Mouse (Mus musculus) lung, postnatal 36 days (tissue): ENCODE results near the gene Mymk.

Experiments
- DNase-seq: peaks from one replicate; pipeline ENCODE4 v3.0.0; 2022; ENCODE audit warnings: mixed read lengths

Mymk gene

DNA sequence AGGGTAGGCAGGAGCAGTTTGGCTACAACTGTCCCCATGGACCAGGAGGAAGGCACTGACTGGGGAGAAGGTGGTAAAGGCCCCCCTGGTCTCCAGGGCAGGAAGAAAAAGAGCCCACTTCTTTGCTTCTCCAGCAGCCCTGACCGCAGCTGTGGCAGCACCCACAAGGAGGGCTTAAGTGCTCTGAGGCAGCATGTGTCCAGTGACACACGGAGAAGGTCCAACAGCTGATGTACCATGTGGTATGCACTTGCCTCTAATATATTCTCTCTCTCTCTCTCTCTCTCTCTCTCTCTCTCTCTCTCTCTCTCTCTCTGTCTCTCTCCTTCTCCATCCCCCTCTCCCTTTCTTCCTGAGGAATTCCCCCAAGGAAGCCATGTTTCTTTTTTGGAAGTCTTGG, at the start of gene Mymk:
Gene Mymk, minus strand, starts transcription at position 202 of the 400 bp plus-strand sequence.
- no peak for DNase-seq

DNA sequence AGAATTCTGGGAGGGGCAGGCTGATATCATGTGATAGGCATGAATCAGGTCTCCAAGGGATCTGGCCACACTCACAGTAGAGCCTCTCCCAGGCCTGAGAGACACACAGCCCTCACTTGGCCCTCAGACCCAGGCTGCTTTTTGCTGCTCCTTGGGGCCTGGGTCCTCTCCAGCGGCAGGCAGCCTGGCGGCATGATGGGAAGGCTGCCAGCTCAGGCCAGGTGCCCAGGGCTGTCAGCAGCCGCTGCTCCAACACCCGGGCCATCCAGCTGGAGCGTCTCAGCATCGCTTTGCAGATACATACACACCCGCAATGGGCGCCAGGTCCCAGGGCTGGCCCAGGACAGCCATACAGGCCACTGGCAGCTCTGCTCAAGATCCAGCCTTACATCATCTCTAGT, 48.3 kb upstream of the Mymk start:
- peak; percentile 68 for DNase-seq

DNA sequence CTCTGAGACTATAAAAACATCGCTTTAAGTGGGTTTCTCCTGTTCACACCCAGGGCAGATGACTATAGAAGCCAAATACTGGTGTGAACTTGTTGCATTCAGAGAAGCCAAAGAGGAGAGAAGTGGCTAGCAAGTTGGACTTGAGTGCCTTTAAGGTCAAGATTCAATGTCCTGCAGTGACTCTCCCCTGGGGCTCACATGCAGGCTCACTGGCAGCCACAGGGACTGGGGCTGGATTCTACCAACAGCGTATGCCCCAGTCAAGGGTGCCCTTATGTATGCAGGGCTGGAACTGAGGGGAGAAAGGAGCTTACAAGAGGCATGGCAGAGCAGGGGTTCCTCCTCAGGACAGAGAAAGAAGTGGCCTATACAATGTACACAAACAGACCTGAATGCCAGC, 47.8 kb upstream of the Mymk start:
- no peak for DNase-seq

DNA sequence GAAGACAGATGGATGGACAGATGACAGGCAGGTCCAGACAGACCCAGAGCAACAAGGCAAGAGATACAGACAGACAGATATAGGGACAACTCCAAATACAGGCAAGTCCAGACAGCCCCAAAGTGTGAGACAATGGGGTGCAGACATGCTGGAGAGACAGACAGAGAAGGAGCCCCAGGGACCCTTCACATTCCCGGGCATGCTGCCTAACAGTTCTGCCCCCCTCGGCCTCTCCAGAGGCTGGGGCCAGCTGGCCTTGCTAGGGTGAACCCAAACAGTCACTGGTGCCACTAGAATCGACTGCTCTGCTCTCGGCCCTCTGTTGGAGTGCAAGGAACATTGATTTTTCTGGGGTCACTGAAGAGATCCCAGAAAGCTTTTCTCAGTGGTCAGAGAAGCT, 46.5 kb upstream of the Mymk start:
- no peak for DNase-seq

DNA sequence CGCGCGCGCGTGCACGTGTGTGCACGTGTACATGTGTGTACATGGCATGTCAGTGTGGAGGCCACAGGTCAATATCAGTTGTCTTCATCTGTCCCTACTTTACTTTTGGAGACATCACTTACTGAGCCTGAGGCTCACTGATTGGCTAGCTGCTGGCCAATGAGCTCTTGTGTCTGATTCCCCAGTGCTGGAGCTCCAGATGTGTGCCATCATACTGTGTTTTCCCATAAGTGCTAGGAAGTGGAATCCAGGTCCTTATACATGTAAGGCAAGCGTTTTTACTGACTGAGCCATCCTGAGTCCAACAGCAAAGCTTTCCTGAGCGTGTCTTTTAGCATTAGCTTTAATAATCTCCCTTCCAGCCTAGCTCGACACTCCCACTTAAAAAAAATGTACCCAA, 42.2 kb upstream of the Mymk start:
- DNase-seq: no peak

DNA sequence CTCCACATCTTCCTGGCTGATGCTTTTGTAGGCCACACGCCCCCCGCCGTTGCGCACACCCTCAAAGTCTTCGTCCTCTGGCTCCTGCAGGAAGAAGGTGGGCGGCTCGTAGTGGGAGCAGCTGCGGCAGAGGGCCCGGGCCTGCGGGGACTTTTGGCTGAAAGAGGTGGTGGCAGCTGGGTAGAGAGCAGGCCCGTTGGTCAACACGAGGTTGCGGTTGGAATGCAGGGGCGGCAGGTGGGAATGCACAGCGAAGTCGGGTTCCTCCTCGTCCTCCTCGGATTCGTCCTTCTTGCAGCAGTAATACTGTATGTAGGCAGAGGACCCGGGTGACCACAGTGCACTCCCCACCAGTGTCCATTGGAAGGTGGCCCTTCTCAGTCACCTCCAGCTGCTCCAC, 40.6 kb upstream of the Mymk start:
- no peak for DNase-seq

DNA sequence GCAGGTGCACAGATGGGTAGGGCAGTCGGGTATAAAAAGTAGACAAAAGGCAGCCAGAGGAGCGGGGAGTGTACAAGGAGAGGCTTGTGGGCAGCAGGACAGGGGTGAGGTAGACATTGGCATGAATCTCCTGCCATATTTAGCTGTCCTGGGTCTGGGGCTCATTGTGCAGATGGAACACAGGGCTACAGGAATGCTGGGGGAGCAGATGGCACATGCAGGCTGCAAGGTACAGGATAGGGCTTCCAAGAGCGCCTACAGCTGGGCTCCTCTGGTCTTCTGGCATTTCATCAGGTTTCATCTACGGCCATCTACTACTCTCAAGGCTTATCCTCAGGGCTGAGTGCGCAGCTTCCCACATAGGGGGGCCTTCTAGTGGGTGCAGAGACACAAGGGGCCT, 37.1 kb upstream of the Mymk start:
- no peak for DNase-seq

DNA sequence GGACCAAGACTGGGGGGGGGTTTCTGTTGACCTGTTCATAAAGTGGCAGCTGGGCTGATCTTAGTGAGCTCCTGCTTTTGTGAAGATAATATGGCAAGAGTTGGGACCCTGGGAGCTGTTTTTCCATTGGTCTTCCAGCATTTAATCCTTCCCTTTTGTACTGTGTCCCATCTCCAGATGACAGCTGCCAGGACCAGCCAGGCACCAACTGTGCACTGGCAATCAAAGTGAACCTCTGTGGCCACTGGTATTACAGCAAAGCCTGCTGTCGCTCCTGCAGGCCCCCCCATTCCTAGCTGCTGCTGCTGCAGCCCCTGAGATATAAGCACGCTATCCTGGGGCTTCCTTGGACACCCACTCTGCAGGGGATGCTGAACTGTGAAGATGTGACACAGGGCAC, 36.2 kb upstream of the Mymk start:
- no peak for DNase-seq

DNA sequence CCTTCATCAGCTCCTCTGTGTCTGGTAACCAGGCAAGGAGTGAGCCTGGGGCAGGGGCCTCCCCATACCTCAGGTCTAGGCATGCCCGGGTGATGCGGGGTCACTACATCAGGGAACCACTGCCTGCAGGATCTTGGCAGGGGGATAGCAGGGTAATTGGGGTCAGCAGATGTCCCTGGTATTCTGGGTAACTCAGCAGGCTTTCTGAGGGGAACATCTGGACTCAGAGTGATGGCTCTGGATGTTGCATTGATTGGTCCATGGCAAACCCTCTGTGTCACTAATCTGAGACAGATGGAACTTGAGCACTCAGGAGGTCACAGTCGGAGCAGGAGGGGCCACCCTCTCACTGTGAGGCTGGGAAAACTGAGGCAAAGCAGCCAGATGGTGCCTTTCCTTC, 34.8 kb upstream of the Mymk start:
- DNase-seq: no peak

DNA sequence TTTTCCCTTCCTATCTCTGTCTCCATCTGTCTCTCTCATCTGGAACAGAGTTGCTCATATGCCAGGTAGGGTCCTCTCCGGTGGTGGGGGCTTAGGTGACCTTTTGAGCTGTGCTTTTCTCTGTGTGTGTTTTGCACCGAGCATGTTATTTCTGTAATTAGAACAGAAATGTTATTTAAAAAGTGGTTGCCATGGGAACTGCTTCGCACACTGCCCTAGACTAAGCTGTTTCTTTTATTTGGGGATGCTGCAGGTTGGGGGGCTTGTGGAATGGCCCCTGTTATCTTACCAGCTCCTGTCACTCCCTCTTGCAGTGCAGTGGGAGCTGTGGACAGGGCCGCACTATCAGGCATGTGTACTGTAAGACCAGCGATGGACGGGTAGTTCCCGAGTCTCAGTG, 31.6 kb upstream of the Mymk start:
- DNase-seq: no peak

DNA sequence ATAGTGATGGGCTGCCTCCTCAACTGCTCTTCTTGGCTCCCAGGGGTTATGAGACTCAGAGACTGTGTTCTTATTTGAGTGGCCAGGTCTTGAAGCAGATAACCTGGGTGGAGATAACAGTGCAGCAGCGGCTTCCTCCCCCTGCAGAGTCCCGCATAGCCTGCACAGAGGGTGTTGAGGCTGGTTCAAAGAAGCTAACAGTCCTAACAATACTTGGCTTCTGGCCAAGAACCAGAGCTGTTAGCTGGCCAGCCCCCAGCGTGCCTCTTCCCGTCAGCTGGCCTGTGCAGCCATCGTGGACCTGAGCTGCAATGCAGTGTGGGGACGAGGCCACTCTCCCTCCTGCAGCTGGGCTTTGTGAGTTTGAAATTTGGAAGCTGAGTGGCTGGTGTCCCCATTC, 25.8 kb upstream of the Mymk start:
- peak; percentile 79 for DNase-seq

DNA sequence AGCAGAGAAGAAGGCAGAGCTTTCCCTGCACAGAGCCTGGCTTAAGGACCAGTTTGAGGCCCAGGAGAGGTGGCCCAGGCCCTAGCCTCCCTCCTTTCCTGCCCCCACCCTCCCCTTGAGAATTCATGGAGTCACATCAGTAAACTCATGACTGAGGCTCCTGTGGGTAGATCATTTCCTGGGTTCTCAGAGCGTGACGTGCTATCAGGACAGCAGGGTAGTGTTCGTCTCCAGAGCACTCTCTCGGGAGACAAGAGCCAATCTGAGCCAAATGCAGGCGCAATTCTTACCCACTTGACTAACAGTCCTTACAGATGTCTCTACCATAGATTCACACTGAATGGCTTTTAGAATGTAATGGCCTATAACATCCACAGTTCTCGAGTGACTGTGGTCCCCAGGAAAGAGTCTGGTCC, 25.3 kb upstream of the Mymk start:
- peak; percentile 15 for DNase-seq

DNA sequence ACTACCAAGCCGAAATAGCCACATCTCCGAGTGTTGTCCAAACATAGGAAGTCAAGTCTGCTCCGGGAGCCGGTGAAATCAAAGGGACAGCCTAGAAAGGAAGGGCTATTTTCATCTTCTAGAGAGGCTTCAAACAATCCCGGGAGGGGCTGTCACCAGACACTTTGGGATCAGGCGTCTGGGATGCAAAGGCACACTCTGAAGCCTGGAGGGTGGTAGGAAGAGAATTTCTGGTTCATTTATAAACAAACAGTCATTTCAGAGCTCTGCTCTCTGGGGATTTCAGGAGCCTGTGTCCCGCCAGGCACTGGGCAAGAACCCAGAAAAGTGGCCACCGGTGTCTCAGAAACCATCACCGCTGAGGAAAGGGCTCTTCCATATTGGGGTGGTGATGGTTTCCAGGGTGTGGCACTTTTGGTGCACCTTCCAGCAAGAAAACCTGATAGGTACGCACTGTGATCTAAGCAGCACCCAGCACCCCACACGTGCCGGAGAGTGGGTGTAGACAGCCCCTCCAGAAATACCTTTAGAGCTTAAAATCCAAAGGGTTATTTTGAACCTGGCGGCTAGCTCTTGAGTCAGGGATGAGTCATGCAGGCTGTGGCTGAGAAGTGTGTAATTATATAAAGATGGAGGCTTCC, 24.5 kb upstream of the Mymk start:
- peak; percentile 74 for DNase-seq

DNA sequence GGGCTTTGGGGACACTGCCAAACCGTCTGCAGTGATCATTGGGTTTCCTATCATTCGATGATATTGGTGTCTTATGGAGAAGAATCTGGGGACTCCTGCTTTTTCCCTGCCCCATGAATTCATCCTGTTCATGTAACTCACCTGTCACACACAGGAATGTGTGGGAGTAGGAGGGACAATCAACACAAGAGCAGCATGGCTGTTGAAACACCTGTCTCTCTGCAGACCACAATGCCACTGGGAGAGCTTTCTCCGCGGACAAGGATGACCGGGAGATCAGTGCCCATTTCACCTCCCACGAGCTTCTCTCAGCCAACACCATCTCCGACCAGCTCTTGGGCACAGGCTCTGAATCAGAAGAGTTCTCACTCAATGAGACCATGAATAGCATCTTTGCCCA, 23.2 kb upstream of the Mymk start:
- DNase-seq: no peak

DNA sequence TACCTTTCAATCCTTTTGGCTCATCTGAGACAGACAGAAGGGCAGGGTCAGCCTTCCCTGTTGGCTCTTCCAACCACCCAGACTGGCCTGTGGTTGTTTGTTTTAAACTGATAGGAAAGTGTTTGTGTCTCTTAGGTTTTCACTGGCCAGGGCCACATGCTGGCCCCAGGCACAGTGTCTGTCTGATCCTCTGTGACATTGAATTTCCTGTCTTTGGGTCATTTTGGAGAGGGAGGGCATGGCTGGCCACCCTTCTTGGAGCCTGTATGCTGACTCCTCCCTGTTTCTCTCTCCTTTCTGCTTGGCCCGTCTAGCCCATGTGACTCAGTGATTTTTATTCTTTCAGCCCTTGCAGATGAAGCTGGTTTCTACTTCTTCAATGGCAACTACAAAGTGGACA, 17.3 kb upstream of the Mymk start:
- peak; percentile 52 for DNase-seq

DNA sequence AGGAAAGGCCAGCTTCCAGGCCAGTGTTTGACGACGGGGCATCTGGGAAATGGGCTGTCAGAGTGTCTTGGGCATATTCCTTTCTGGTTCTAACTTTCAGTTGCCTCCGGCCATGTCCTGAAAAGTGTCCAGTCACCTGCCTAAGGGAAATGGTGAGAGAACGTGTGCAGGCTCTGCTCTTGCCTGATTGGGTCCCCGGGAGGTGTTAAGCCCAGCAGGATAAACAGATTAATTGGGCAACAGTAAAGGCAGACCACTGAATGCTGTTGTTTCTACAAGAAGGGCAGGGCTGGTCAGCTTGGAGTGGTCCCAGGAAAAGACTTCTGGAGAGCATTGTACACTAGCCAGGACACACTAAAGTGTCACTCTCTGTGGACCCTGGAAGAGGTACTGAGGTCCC, 16.7 kb upstream of the Mymk start:
- DNase-seq: peak; percentile 33

DNA sequence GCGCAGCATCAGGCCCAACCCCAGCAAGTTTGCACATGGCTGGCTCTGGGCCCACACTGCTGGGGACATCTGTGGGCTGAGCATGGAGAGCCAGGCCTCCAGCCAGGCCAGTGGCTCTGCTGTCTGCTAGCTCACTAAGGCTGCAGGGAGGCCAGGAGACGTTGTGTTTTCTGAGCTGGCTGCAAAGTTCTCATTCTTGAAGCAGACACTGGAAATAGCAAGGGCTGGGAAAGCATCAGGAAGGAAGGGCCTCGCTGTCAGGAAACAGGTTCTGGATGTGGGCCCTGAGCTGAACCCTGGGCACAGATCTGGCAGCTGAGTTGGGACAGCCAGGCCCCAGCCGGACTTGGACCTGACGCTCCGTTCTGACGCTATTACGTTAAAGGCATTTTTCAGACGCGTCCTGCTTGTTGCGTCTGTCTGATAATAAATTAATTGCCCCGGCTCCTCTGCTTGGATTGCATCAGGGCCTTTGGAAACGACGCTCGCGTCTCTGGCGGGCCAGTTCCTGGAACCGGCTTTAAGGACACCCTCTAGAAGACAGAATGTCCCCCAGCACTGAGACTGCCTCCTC, 16.2 kb upstream of the Mymk start:
- DNase-seq: peak; percentile 88

DNA sequence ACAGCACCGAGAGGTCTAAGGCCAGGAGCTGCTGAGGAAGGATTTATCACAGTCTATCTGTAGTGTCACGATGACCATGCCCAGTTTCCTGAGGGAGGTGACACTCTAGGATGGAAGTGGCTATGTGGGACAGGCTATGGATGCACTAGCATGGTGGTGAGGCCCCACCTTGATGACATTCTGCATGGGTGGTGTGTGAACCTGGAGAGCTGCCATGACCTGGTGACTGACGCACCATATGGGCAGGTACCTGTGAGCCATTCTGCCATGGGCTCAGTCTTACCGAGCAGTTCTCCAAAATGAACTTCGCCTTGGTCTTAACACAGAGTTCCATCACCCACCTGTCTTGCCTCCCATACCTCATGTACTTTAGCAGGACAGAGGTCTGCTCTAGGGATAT, 15.6 kb upstream of the Mymk start:
- DNase-seq: no peak

DNA sequence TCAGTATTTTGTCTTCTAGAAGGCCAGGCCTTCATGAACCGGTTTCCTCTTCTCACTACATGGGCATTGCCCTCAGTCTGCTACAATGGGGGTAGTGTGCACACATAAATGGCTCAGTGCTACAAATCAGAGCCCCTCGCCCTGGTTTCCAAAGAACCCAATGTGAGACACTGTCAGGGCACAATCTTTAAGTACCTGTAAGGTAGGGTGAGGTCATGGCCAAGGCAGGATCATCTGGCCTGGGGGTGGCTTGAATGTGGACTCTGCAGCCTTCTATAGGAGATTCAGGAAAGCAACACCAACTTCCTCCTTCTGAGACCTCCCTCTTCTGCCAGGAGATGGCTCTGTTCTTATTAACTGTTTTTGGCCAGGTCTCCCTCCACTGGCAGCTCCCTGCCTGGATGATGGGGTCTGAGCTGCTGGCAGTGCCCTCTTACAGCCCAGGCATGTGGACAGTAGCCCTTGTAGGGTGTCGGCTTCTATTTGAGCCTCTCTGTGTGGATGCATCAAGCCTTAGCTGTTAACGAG, 14.6 kb upstream of the Mymk start:
- no peak for DNase-seq

DNA sequence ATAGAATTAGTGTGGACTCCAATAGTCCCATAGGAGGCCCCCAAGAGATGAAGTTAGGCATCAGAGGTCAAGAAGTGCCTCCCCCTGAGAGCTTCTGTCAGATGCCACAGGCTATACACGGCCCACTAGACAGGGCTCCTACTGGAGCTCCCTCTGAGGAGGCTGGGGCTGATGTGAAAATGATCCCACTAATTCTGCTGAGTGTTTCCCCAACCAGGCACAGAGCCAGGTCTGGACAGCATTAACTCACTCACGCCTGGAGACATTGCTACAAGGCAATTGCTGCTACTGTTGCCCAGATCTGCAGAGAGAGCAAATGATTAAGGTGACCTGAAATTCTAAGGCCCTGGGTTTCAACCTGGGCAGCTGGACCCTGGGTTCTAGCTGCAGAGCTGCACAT, 13.8 kb upstream of the Mymk start:
- DNase-seq: no peak

DNA sequence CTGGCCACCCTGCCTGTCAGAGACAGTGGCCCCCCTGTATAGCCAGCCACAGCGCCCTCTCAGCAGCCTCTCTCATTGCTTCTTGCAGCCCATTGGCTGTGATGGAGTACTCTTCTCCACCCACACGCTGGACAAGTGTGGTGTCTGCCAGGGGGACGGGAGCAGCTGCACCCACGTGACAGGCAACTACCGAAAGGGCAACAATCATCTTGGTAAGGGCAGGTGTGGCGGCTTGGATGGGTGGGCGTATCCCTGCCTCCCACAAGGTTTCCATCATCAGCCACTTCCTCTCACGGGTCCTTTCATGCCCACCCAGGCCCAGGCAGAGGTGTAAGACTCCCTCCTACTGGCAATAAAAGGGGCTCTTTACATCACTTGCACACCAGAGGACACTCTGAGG, 13.0 kb upstream of the Mymk start:
- no peak for DNase-seq

DNA sequence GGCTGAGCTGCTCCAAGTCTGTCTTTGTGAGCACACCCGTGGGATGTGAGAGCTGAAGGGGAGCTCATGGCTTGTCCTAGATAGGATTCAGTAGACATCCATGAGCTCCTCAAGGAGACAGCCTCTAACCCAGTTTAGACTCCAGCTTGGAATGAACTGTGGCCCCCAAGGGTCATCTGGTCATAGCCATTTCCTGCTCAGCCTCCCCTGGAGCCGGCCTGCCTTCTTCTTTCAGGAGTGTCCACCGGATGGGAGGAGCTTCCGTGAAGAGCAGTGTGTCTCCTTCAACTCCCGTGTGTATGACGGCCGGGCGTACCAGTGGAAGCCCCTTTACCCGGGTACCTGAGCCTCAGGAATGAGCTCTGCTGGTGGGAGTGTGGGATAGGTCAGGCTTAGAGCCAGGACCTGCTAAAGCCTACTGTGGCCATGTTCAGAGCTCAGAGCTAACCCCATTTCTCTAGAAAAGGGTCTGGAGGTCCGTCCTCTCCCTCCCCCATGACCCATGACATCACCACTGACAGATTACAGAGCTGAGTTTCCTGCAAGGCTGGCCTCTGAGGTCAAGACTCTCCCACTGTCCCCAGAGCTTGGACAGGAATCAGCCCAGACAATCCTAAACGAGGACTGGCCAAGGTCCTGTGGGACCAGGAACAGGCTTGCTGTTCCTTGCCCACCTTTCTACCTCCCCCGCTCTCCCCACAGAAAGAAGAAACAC, 11.9 kb upstream of the Mymk start:
- DNase-seq: peak; percentile 45

DNA sequence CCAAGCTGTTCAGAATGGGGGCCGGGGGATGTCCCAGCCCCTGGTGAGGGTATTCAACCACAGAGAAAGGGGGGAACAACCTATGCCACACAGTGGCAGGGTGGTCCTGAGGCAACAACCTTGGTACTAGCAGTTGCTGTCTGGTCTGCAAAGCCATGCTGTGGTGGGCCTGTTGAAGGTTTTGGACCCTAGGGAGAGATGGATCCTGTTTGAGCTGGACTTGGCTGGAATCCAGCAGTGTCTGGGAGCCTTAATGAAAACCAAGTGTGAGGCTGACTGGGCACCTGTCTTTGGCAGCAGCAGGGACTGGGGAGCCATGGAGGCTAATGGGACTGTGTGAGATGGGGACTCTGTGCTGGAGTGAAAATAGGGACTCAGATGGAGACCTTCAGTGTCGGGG, 7.7 kb upstream of the Mymk start:
- peak; percentile 54 for DNase-seq

DNA sequence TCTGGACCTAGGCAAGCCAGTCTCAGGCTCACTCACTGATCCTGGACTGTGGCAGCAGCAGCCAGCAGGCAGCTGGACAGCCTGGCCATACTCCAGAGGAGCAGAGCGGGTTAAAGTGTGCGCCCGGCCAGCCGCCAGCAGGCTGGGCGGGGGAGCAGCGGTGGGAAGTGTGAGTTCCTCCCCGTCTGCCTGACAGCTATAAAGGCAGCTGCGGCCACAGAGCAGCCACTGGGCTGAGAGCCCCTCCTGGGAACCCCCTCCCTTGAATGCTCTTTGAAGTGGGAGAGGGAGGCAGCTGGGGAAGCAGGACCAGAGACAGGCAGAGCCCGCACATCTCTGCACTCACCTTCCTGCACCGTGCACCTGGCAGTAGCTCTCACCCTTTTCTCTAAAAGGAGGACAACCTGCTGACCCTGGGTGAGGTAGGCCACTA, 7.2 kb upstream of the Mymk start, which contains the start of gene Adamtsl2:
Gene Adamtsl2, plus strand, starts transcription at position 228 of the 433 bp plus-strand sequence.
- DNase-seq: peak; percentile 79
